Mouse (Mus musculus) testis, adult 2 months (tissue): ENCODE data around the gene Map3k20. TPM values are rescaled to one million over a fixed set of nuclear protein-coding genes. Genes with fewer than 3 reads are reported as not detected.

Experiments used
- H3K27ac ChIP-seq: fragments of 200-500 bp; 2 replicates; pipeline ENCODE4 v1.5.1; 2012; ENCODE audit warnings: low read depth, low read length; ENCODE audit not compliant: control insufficient read depth, insufficient read depth
- H3K27me3 ChIP-seq: fragments of 200-500 bp; 2 replicates; pipeline ENCODE4 v1.6.1; 2012; ENCODE audit warnings: mild to moderate bottlenecking, low read length, moderate library complexity; ENCODE audit not compliant: control insufficient read depth, insufficient read depth
- H3K36me3 ChIP-seq: fragments of 200-500 bp; 2 replicates; pipeline ENCODE4 v1.6.1; 2012; ENCODE audit warnings: mild to moderate bottlenecking, low read length; ENCODE audit not compliant: control insufficient read depth, insufficient read depth
- H3K4me1 ChIP-seq: fragments of 200-500 bp; 2 replicates; pipeline ENCODE4 v1.6.1; 2012; ENCODE audit warnings: low read length; ENCODE audit not compliant: control insufficient read depth, insufficient read depth
- H3K4me3 ChIP-seq: fragments of 200-500 bp; 2 replicates; pipeline ENCODE4 v1.5.1; 2012; ENCODE audit warnings: low read depth, mild to moderate bottlenecking, low read length, moderate library complexity, mixed read lengths; ENCODE audit not compliant: control insufficient read depth
- CTCF ChIP-seq: fragments of 200-500 bp; IDR thresholded peaks from 2 replicates; pipeline ENCODE4 v1.5.1; 2012; ENCODE audit warnings: low read depth, mild to moderate bottlenecking, inconsistent platforms, low read length, moderate library complexity; ENCODE audit not compliant: control insufficient read depth, insufficient read depth, insufficient replicate concordance
- POLR2A ChIP-seq: fragments of 200-500 bp; IDR thresholded peaks from 2 replicates; pipeline ENCODE4 v1.6.1; 2012; ENCODE audit warnings: low read depth, mild to moderate bottlenecking, inconsistent platforms, low read length, moderate library complexity; ENCODE audit not compliant: control insufficient read depth
- polyA plus RNA-seq: library from polyadenylated mRNA; depleted of rRNA; stranded (reverse); fragments of >200 nt; gene quantifications from 2 replicates; pipeline ENCODE4 v1.2.3, GENCODE M21; 2012; rRNA removed

The Map3k20 gene
- 2.8 and 3.0 TPM in 2 replicates for polyA plus RNA-seq

- TF ChIP-seq CTCF (no peak), POLR2A (peak; percentile 31; the same call in 1 of the 2 replicates)
- Histone ChIP-seq H3K4me1 (peaks cover 8% of the 10 kb centered on the region), H3K36me3 (no peaks in the 10 kb centered on the region), H3K27me3 (no peaks in the 10 kb centered on the region), H3K4me3 (peak within 1 kb of the TSS; percentile 90), H3K27ac (peak within 1 kb of the TSS; percentile 54)
Measured at GRCm38 (mm10) chr2:72285256-72285887, at the start of gene Map3k20. TSS of gene Map3k20 (plus strand) at chr2:72285637.

GRCm38 (mm10) chr2:72238421-72238820, 47.0 kb upstream of the Map3k20 start:
- no peaks in the 10 kb centered on the region for H3K36me3 ChIP-seq
- TF ChIP-seq POLR2A, result no peak
- no peak for TF ChIP-seq CTCF
- no peaks in the 10 kb centered on the region for H3K27me3 ChIP-seq
- H3K4me3 ChIP-seq, result no peak overlapping the region
- peaks cover 3% of the 10 kb centered on the region; the same call in 1 of the 2 replicates for H3K4me1 ChIP-seq
- no peak overlapping the region for H3K27ac ChIP-seq

GRCm38 (mm10) chr2:72238925-72239324, 46.5 kb upstream of the Map3k20 start:
- Histone ChIP-seq H3K4me1 (peaks cover 3% of the 10 kb centered on the region; the same call in 1 of the 2 replicates), H3K27me3 (no peaks in the 10 kb centered on the region), H3K36me3 (no peaks in the 10 kb centered on the region), H3K4me3 (no peak overlapping the region), H3K27ac (no peak overlapping the region)
- no peak for TF ChIP-seq POLR2A
- TF ChIP-seq CTCF, result no peak

GRCm38 (mm10) chr2:72239456-72239855, 46.0 kb upstream of the Map3k20 start:
- TF ChIP-seq POLR2A (no peak), CTCF (no peak)
- no peaks in the 10 kb centered on the region for H3K27me3 ChIP-seq

GRCm38 (mm10) chr2:72239993-72240392, 45.4 kb upstream of the Map3k20 start:
- H3K4me3 ChIP-seq, result no peak overlapping the region
- no peak overlapping the region for H3K27ac ChIP-seq
- TF ChIP-seq CTCF (no peak), POLR2A (no peak)
- H3K36me3 ChIP-seq, result no peaks in the 10 kb centered on the region
- peaks cover 3% of the 10 kb centered on the region; the same call in 1 of the 2 replicates for H3K4me1 ChIP-seq
- H3K27me3 ChIP-seq, result no peaks in the 10 kb centered on the region

More at GRCm38 (mm10) chr2:72239456-72239855, 46.0 kb upstream of the Map3k20 start:
- no peaks in the 10 kb centered on the region for H3K36me3 ChIP-seq
- H3K4me1 ChIP-seq, result peaks cover 3% of the 10 kb centered on the region; the same call in 1 of the 2 replicates
- no peak overlapping the region for H3K4me3 ChIP-seq
- no peak overlapping the region for H3K27ac ChIP-seq

- Histone ChIP-seq H3K4me1 (peaks cover 3% of the 10 kb centered on the region; the same call in 1 of the 2 replicates), H3K27ac (no peak overlapping the region), H3K36me3 (no peaks in the 10 kb centered on the region), H3K4me3 (no peak overlapping the region), H3K27me3 (no peaks in the 10 kb centered on the region)
- TF ChIP-seq CTCF, result no peak
- TF ChIP-seq POLR2A, result no peak
Measured at GRCm38 (mm10) chr2:72240691-72241090, 44.7 kb upstream of the Map3k20 start.

- Histone ChIP-seq H3K4me1 (peaks cover 3% of the 10 kb centered on the region; the same call in 1 of the 2 replicates), H3K27me3 (no peaks in the 10 kb centered on the region), H3K4me3 (peak overlapping the region; percentile 63), H3K27ac (no peak overlapping the region), H3K36me3 (no peaks in the 10 kb centered on the region)
- TF ChIP-seq POLR2A (no peak), CTCF (no peak)
Measured at GRCm38 (mm10) chr2:72241714-72242472, 43.5 kb upstream of the Map3k20 start.
